Mouse (Mus musculus) limb, embryonic 10.5 days (tissue): Measurements from ENCODE around the gene B4galt1. TPM values are rescaled to one million over a fixed set of nuclear protein-coding genes. Genes with fewer than 3 reads are reported as not detected.

Experiments used
- DNase-seq: peaks from one replicate; pipeline ENCODE4 v3.0.0-alpha.2; 2017; ENCODE audit warnings: low spot score
- H3K27ac ChIP-seq: fragments of 300-500 bp; sonication (generic); 2 replicates; pipeline ENCODE4 v1.5.1; 2016; ENCODE audit warnings: mild to moderate bottlenecking
- H3K27me3 ChIP-seq: fragments of 300-500 bp; sonication (generic); 2 replicates; pipeline ENCODE4 v1.6.1; 2016; ENCODE audit warnings: low read depth, mild to moderate bottlenecking; ENCODE audit not compliant: poor library complexity, severe bottlenecking
- H3K36me3 ChIP-seq: fragments of 300-500 bp; sonication (generic); 2 replicates; pipeline ENCODE4 v1.6.1; 2016; ENCODE audit warnings: mild to moderate bottlenecking, moderate library complexity
- H3K4me1 ChIP-seq: fragments of 300-500 bp; sonication (generic); 2 replicates; pipeline ENCODE4 v1.6.1; 2016
- H3K4me3 ChIP-seq: fragments of 300-500 bp; sonication (generic); 2 replicates; pipeline ENCODE4 v1.5.1; 2016; ENCODE audit warnings: mild to moderate bottlenecking, moderate library complexity
- H3K9me3 ChIP-seq: fragments of 300-500 bp; sonication (generic); replicated peaks from 2 replicates; pipeline ENCODE4 v1.6.1; 2016; ENCODE audit warnings: mild to moderate bottlenecking
- WGBS: fragments of 180-500 bp; shearing (Covaris S2); methylation state at CpG from one replicate; pipeline ENCODE4 v1.1.7; 2016; 5-methylcytosine and 5-hydroxymethylcytosine counted together
- polyA plus RNA-seq: library from polyadenylated mRNA; unstranded; fragments of >200 nt; fragmentation: Nextera tagmentation; extraction: Ambion mirVana; gene quantifications from 2 replicates; pipeline ENCODE4 v1.2.1, GENCODE M21; 2016

B4galt1 gene
- polyA plus RNA-seq, 1 experiment from 2014 or later = 29.9 TPM

GRCm38 (mm10) chr4:40820903-40821302, 32.9 kb downstream of the B4galt1 start:
- Histone ChIP-seq H3K4me3 (no peak overlapping the region), H3K4me1 (peaks cover 2% of the 10 kb centered on the region; the same call in 1 of the 2 replicates), H3K27ac (no peak overlapping the region), H3K27me3 (no peaks in the 10 kb centered on the region), H3K36me3 (peaks cover 38% of the 10 kb centered on the region), H3K9me3 (no peaks in the 10 kb centered on the region)
- WGBS = 93% methylated on average over 1 of the region's 1 CpGs
- no peak for DNase-seq

DNA sequence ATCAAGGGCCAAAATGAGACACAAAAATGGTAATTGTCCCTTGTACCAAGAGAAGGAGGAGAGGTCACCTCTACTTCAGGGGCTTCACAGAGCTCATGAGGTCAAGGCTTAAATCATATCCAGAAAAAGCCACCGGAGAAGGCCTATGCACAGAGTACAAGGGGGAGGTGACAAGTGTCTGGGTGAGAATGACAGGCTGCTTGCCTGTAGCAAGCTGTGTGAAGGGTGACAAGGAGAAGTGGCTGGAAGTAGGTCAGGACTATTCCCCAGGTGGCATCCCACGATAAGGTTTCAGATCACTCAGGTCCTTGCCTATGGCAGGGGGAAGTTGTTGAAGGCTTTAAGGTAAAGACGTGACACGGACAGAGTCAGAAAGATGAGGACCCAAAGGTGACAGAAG, 33.8 kb downstream of the B4galt1 start:
- DNase-seq = no peak
- H3K27me3 ChIP-seq = no peaks in the 10 kb centered on the region
- H3K4me1 ChIP-seq = no peaks in the 10 kb centered on the region; the same call in 1 of the 2 replicates
- 92% methylated on average over 4 of the region's 4 CpGs for WGBS
- peaks cover 44% of the 10 kb centered on the region for H3K36me3 ChIP-seq
- no peaks in the 10 kb centered on the region for H3K9me3 ChIP-seq
- no peak overlapping the region for H3K27ac ChIP-seq
- H3K4me3 ChIP-seq = no peak overlapping the region

GRCm38 (mm10) chr4:40819151-40819550, 34.7 kb downstream of the B4galt1 start:
- Histone ChIP-seq H3K27me3 (no peaks in the 10 kb centered on the region), H3K27ac (no peak overlapping the region), H3K4me1 (no peaks in the 10 kb centered on the region), H3K36me3 (peaks cover 46% of the 10 kb centered on the region), H3K9me3 (no peaks in the 10 kb centered on the region), H3K4me3 (no peak overlapping the region)
- DNase-seq = no peak
- 93% methylated on average over 6 of the region's 6 CpGs for WGBS

DNA sequence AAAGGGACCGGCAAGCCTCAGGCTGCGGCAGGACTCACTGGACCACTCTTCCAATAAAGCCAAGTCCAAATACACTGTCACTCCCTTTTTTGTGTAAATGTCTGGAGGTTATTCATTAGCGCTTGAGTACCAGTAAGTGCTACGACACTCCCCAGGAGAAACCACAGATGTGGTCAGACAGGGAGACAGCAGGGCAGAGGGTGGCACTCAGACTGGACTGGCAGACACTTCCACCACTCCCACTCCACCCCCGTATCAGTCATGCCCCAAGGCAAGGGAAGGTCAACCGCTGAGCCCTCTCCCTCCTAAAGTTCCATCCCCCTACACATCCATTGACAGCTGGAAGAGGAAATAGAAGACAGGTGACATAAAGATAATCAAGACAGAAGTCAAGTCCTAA, 35.4 kb downstream of the B4galt1 start:
- Histone ChIP-seq H3K4me1 (no peaks in the 10 kb centered on the region), H3K9me3 (no peaks in the 10 kb centered on the region), H3K27ac (no peak overlapping the region), H3K27me3 (no peaks in the 10 kb centered on the region), H3K36me3 (peaks cover 51% of the 10 kb centered on the region), H3K4me3 (no peak overlapping the region)
- 79% methylated on average over 6 of the region's 6 CpGs for WGBS
- no peak for DNase-seq

DNA sequence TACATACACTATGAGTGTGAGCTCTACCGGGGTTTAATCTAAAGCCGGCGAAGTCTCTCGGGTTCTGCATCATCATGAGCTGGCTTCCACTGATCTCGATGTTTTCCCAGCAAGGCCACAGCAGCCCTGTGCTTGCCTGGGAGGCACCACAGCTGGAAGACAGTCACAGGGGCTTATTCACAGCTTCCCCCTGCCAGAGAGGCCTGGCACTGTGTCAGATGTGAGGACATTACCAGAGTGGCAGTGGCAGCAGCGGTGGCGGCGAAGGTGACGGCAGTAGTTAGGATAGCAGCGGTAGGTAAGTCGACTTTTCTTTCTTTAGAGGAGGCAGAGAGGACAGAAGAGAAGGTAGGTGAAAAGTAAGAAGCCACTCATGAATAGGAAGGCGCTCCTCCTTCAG, 35.9 kb downstream of the B4galt1 start:
- no peak for DNase-seq
- H3K27me3 ChIP-seq = no peaks in the 10 kb centered on the region
- peaks cover 51% of the 10 kb centered on the region for H3K36me3 ChIP-seq
- no peaks in the 10 kb centered on the region for H3K4me1 ChIP-seq
- WGBS = 94% methylated on average over 12 of the region's 12 CpGs
- H3K9me3 ChIP-seq = no peaks in the 10 kb centered on the region
- H3K4me3 ChIP-seq = no peak overlapping the region
- H3K27ac ChIP-seq = no peak overlapping the region

DNA sequence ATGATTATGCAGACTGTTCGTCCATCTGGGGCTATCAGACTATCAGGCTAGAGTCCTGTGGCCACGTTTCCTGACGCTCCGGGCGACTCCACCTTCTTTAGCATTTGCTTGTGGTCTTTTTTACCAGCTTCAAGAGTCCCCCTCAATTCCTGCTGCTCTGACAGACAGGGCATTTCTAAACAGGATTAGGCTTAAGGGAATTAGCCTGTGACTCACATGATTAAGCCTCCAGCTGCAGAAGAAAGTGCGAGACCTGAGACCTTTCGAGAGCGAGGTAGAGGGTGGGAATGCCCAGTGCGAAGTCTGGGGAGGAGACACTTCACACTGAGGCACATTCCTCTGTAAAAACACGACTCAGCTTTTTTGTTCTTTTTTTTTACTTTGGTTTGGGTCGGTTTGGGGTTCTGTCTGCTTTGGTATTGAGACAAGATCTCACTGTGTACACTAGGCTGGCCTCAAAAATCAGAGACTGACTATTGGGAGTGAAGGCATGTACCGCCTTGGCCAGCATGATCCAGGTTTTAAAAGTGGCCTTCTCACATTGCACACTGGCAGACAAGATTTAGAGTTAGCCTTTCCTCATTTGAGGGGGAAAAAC, 37.9 kb downstream of the B4galt1 start:
- no peak overlapping the region for H3K27ac ChIP-seq
- WGBS = 55% methylated on average over 12 of the region's 12 CpGs

DNA sequence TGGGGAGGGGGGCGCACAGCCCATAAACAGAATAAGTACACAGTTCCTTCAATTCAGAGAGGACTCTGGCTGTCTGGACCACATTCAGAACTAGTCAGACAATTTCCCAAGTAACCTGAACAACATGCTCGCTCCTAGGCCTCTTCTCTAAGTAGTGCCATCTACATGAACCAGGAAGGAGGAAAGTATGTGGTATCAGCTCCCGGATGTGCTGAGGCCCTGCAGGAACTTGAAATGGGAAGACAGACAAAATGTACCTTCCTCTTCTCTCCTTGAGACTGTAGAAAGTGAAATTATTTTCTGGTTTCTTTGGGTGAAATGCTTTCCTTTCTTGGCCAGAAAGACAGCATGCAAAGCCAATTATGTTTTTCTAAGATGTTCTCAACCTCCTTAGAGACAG, 38.7 kb downstream of the B4galt1 start:
- Histone ChIP-seq H3K4me3 (no peak overlapping the region), H3K9me3 (no peaks in the 10 kb centered on the region), H3K27ac (no peak overlapping the region), H3K27me3 (no peaks in the 10 kb centered on the region), H3K4me1 (no peaks in the 10 kb centered on the region), H3K36me3 (peaks cover 63% of the 10 kb centered on the region)
- DNase-seq = no peak
- 92% methylated on average over 3 of the region's 3 CpGs for WGBS

More for the DNA sequence above, 37.9 kb downstream of the B4galt1 start:
- no peak for DNase-seq
- no peaks in the 10 kb centered on the region for H3K4me1 ChIP-seq
- H3K27me3 ChIP-seq = no peaks in the 10 kb centered on the region
- no peaks in the 10 kb centered on the region for H3K9me3 ChIP-seq
- peaks cover 61% of the 10 kb centered on the region for H3K36me3 ChIP-seq
- H3K4me3 ChIP-seq = no peak overlapping the region

DNA sequence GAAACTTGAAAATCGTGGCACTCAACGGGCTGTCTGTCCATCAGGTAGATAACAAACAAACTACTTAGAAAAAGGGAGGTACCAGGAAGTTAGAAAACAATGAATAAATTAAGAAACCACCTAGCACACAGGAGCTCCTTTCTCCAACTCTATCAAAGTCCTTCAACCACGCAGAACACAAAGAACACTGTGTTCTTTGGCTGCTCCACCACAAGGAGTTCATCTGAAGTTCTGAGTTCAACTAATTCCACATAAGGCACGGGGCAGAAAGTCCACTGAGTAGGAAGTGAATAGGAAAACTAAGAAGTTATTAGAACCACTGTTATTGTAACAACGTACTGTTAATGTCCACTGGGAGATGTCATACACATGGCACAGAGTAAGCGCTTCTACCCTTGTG, 39.4 kb downstream of the B4galt1 start:
- Histone ChIP-seq H3K27ac (no peak overlapping the region), H3K36me3 (peaks cover 63% of the 10 kb centered on the region), H3K4me1 (no peaks in the 10 kb centered on the region), H3K27me3 (no peaks in the 10 kb centered on the region), H3K9me3 (no peaks in the 10 kb centered on the region), H3K4me3 (no peak overlapping the region)
- WGBS = 95% methylated on average over 6 of the region's 6 CpGs
- no peak for DNase-seq

DNA sequence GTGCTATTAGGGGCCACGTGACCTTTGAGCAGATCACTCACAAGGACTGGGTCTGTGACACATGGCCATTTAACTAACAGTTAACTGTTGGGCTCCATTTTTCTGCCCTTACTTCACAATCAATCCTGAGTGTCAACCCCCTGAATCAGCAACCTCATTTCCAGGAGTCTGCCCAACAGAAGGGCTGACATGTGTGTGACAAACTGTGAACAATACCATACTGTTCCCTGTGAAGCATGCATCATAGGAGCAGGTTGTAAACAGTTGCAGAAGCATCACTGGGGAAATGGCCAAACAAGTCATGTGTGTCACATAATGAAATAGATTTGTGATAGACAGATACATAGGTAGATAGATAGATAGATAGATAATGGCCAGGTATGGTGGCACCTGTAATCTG, 40.9 kb downstream of the B4galt1 start:
- no peaks in the 10 kb centered on the region for H3K27me3 ChIP-seq
- WGBS = 85% methylated on average over 1 of the region's 1 CpGs
- H3K27ac ChIP-seq = no peak overlapping the region
- no peaks in the 10 kb centered on the region for H3K4me1 ChIP-seq
- H3K9me3 ChIP-seq = no peaks in the 10 kb centered on the region
- H3K36me3 ChIP-seq = peaks cover 75% of the 10 kb centered on the region
- DNase-seq = no peak
- H3K4me3 ChIP-seq = no peak overlapping the region

- H3K4me1 ChIP-seq = no peaks in the 10 kb centered on the region
- 92% methylated on average over 5 of the region's 5 CpGs for WGBS
- H3K36me3 ChIP-seq = peaks cover 83% of the 10 kb centered on the region
- H3K9me3 ChIP-seq = no peaks in the 10 kb centered on the region
- H3K27ac ChIP-seq = no peak overlapping the region
- H3K27me3 ChIP-seq = no peaks in the 10 kb centered on the region
- no peak overlapping the region for H3K4me3 ChIP-seq
- DNase-seq = no peak
These were observed 43.3 kb downstream of the B4galt1 start for GRCm38 (mm10) chr4:40810481-40810880.

GRCm38 (mm10) chr4:40807382-40807781, 46.4 kb downstream of the B4galt1 start:
- no peaks in the 10 kb centered on the region for H3K4me1 ChIP-seq
- no peaks in the 10 kb centered on the region for H3K9me3 ChIP-seq
- H3K36me3 ChIP-seq = peaks cover 73% of the 10 kb centered on the region
- no peak overlapping the region for H3K27ac ChIP-seq
- WGBS = 92% methylated on average over 4 of the region's 4 CpGs
- H3K27me3 ChIP-seq = no peaks in the 10 kb centered on the region
- DNase-seq = no peak
- no peak overlapping the region for H3K4me3 ChIP-seq

DNA sequence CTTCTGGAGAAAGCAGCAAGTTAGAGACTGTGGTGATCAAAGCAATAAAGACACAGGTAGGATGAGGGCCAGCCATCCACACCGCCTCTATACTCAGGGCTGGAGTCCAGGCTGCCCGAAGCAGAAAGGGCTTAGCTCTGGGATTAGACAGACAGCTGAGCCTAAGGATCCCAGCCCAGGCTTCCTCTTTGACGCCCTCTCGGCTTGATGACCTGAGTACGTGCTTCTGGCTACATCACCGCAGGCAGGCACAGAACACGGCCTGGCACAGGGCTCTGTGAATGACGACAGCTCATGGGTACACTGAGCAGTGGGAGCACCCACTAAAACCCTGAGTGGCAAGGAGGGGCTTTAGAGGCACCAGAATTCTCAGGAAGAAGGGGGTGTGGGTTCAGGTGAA, 48.4 kb downstream of the B4galt1 start:
- H3K4me1 ChIP-seq = peaks cover 6% of the 10 kb centered on the region
- no peak overlapping the region for H3K4me3 ChIP-seq
- 86% methylated on average over 8 of the region's 8 CpGs for WGBS
- no peaks in the 10 kb centered on the region for H3K9me3 ChIP-seq
- peaks cover 54% of the 10 kb centered on the region for H3K36me3 ChIP-seq
- no peak overlapping the region for H3K27ac ChIP-seq
- DNase-seq = no peak
- H3K27me3 ChIP-seq = no peaks in the 10 kb centered on the region

- Histone ChIP-seq H3K4me1 (peaks cover 6% of the 10 kb centered on the region), H3K36me3 (peaks cover 31% of the 10 kb centered on the region), H3K9me3 (no peaks in the 10 kb centered on the region), H3K4me3 (no peak overlapping the region), H3K27ac (no peak overlapping the region), H3K27me3 (no peaks in the 10 kb centered on the region)
- DNase-seq = no peak
- WGBS = 90% methylated on average over 3 of the region's 3 CpGs
These were observed 51.0 kb downstream of the B4galt1 start for GRCm38 (mm10) chr4:40802787-40803186.

- no peaks in the 10 kb centered on the region for H3K27me3 ChIP-seq
- peaks cover 22% of the 10 kb centered on the region for H3K36me3 ChIP-seq
- H3K4me3 ChIP-seq = no peak overlapping the region
- peaks cover 6% of the 10 kb centered on the region for H3K4me1 ChIP-seq
- H3K27ac ChIP-seq = no peak overlapping the region
- no peak for DNase-seq
- no peaks in the 10 kb centered on the region for H3K9me3 ChIP-seq
- 82% methylated on average over 4 of the region's 4 CpGs for WGBS
These were observed 51.9 kb downstream of the B4galt1 start for GRCm38 (mm10) chr4:40801908-40802307.
